Mouse (Mus musculus): ENCODE measurements around the gene Fxyd2.
A peak's percentile ranks its signal among the peaks of the same experiment; 100 is the strongest.

Fxyd2 gene

DNA sequence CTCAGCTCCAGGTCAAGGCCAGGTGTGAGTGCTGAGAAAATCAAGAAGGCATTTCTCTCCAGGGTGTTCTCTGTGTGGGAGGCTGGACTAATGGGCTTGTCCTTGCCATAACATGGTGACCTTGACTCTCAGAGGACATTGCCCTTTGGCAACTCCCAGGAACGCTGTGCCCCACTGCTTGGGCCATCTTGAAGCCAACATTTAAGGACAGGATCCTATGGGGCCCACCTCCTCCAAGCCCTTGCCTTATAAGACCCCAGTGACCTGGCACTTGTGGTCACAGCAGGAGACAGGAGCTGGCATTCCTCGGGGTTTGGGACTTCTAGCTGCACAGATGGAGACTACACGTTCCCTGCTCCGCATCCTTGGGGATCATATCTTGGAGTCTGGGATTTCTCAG lies at the start of gene Fxyd2:
Gene Fxyd2 (plus strand): TSS at position 236 of the 400 bp plus-strand sequence.
- no peak for DNase-seq

DNA sequence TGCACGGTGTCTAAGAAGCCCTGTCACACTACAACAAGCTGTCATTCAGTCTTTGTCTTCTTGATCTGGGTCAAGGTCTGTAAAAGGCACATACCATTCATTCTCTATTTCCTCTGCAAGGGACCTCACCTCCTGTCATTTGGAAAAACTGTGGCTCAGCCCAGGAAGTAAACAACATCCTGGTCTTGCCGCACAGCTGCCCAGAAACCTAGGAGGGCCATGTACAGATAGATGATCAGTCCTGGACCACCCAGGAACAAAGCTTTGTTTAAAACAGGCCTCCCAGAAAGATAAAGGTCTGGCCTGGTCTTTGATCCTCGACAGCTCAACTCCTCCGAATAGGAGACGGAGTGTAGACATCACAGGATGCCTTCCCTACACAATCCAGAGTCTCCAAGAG lies 49.6 kb upstream of the Fxyd2 start:
- DNase-seq: no peak

DNA sequence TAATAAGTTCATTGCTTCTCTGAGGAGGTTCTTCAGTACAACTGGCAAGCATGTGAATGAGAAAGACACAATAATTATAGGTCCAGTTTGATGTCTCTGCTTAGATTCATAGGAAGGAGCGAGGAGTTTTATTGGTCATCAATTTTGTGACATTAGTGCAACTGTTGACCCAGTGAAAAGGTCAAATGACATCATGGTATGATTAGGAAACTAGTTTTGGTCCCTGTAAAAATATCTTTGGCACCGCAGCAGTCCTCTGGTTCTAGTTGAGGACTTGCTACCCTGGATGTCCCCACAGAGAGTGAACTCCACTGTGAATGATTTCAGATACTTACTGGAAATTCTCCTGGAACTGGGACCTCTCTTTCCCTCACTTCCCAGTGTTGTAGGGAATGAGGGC lies 44.3 kb upstream of the Fxyd2 start:
- DNase-seq: no peak

DNA sequence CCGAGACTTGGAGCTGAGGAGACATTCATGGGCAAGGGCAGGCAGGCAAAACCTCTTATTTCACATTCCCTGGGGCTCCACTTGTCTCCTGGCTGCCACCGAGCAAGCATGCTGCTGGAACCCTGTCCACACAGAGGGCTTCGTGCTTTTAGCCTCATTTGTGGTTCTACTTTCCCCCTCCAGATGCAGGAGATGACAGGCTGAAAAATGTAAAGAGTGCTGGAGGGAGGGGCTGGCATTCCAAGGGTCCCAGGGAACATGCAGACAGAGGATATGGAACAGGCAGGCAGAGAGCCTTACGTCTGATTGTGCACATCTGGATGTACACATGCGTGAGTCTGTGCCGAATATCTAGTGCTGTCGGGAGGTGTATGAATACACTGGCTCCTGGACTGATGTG lies 41.1 kb upstream of the Fxyd2 start:
- DNase-seq: no peak

DNA sequence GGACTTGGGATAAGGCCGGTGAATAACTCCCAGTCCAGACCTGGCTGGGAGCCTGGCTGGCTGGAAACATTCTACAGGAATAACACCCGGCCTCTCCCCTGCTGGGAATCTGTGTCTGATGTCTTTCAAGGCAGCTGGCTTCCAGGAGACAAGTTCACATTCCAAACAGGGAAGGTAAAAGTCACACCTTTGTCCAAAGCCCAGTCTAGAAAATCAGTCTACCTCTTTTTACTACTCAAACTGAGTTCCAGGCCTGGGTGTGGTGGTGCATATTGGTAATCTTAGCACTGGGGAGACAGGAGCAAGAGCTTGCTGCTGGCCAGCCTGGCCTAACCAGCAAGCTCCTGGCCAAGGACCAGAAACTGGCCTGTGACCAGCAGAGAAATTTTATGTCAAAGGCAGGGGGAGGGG lies 37.4 kb upstream of the Fxyd2 start:
- DNase-seq: no peak

DNA sequence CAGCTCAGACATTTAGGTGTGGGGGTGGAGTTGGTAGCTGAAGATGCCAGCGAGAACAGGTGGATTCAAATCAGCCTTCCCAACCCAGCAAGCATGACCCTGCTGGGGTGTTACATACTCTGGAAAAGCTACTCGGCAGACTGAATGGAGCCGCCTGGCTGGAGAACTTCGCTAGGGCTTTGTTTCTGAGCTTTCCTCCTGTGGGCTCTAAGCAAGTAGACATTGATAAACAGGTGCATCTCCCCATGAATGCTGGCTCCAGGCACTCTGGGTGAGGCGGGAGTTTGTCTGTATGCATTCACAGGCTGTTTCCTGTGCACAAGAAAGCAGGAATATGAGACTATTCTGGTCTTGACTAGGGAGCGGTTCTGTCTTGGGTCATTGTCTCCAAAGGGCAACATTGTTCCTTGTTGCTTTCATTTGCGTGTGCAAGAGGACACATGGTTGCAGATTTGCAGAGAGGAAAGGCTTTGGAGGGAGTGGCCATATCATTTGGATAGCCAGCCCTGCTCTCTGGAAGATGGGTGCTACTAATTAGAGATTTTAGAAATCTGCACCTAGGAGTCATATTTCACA lies 35.7 kb upstream of the Fxyd2 start:
- no peak for DNase-seq

DNA sequence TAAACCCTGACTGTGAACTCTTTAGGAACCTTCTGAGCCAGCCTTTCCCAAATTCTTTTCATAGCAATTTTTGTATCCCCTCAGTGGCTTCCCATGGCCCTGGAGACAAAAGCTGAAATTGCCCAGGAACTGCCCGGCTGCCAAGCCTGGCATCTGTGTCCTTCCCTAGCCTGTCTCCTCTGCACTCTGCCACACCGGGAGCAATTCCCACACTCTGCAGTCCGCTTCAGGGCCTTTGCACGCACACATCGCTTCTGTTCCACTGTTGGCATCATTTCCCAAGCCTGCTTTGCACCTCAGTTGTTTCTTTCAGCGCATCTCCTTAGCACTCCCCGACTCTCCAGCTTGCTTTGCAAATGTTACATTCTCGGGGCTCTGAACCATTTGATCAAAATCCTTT lies 31.8 kb upstream of the Fxyd2 start:
- no peak for DNase-seq

DNA sequence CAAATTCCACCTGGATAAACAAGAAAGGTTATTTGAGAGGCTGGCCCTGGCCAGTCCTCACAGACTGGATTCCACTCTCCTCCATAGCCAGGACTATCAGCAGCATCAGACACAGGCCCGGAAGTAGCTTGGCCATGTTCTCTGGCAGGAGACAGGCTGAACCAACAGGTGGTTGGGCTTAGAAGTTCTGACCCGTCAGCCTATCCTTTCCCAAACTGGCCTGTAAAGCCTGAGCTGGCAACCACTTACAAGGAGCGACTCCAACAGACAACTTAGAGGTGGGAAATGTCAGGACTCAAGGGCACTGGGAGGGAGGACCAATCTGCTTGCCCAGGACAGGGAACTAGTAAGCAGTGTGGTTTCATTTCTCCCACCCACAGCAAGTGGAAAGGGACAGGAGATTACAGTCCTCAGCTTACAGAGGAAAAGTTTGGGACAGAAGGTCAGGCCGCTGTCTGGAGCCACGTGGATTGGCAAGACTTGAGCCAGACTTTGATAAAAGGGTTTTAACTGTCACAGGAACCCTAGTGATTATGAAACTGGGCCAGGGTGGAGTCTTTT lies 31.0 kb upstream of the Fxyd2 start:
- DNase-seq: no peak

DNA sequence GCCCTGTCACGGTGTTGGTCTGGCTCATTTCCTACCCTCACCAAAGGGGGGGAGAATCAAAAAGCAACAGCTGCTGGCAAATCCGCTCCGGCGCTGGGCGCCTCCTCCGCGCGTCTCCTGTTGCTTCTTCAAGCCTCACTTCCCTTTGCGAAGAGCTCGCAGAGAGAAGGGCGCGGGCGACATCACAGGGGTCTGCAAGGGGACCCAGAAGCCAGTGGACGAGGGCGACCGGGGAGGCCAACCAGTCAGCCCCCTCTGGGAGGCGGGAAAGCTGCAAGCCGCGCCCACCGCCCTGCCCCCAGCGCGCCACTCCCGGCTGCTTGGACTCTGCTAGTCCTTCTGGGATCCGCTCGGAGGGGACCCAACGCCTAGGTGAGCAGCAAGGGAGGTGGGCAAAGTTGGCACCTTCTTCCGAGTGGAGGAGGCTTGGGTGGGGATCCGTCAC lies 29.3 kb upstream of the Fxyd2 start, which contains the start of gene Fxyd6:
Gene Fxyd6 (plus strand): TSS at position 69 of the 445 bp plus-strand sequence.
- peak; percentile 66 for DNase-seq

DNA sequence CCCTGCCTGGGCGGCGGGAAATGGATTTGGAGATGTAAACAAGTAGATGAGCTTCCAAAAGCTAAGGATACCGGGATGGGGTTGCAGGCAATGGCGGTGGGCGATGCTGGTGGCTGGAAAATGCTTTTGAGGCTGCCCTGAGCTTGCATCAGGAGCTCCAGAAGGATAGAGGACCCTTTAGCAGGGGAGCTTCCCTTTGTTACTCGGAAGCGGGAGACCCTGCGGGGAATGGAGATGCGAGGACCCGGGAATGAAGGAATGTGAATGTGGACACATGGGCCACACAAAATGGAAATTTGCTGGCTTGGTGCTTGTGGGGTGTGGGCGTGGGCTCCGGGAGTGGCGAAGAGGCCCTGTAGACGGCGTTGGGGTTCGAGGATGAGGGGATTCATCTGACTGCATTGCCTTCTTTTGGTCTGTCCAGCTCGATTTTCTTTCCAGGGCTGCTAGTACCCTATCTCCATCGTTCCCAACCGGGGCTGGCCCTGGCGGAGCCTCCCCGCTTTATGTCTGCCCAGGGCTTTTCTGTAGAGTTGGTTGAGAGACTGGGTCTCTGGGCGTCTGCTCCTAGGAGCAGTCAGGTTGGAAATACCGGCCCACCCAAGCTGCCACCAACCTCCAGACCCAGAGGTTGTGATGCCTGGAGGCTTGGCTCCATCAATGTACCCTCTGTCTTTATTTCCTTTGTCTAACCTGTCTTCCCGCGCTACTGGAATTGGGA lies 28.7 kb upstream of the Fxyd2 start:
- peak; percentile 34 for DNase-seq

DNA sequence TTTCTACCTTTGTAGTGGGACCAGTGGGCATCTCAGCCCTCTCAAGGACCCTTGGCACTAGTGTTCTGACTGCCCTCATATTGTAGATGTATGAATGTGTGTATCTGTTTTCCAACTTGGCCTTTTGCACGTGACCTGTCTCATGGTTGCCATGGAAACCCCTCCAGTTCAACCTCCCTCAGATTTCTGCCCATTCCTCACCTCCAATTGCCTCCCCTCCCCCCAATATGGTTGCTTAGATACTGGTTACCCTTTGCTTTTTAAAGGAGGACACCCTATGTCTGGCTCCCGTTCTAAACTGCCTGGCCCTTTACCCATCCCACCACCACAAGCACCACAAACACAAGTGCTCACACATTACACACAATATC lies 28.1 kb upstream of the Fxyd2 start:
- DNase-seq: no peak

DNA sequence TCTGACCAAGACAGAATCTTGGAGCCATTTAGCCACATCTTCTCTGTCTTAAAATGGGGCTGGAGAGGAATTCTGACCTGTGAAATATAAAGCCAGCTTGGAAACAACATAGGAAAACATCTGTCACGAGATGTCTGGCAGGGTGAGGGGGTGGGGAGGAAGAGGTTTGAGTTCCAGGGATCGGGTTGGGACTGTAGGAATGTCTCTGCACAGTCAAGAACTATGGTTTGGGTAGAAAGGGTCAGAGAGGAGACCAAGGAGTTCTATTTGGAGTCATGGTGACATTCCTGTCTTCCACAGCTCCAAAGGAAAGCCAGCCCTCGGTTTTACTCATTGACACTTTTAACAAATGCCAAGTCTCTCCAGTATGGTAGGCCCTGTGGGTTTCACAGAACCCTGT lies 25.6 kb upstream of the Fxyd2 start:
- no peak for DNase-seq

DNA sequence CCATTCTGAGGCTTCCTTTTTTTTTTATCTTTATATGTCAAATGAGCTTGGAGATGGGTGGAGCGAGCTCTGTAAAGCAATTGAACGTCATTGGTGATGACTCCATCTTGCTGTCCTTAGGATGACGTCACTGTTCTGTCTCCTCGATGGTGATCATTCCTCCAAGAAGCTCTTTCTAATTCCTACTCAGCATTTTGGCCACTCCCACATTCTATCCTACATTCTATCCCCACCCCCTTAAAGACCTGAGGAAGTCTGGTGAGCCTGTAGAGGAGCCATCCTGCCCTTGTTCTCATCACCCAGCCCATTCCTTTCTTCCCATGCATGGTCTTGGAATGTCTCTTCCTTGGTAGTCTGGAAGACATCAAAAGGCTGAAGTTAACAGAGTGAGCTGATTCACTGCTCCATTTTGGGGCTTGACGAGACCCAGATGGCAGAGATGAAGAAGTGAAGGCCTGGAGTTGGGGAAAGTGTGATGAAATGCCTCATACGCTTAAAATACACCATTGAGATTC lies 24.4 kb upstream of the Fxyd2 start:
- no peak for DNase-seq

DNA sequence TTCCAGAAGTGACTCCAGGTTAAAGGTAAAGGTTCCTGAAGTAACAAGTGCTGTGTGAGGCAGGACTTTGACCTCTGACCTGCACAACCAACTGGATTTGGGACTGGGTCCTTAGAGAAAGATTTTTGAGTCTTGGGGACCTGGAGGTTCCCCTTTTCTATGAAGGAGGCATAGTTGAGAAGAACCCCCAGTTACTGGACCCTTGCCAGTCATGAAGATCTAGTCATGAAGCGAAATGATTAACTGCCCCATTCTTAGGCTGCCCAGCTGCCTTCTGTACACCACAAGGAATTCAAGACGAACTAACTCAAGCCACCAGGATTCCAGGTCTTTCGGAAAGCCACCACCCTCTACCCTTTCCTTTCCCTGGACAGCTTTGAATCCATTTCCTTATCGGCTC lies 23.0 kb upstream of the Fxyd2 start:
- DNase-seq: no peak

DNA sequence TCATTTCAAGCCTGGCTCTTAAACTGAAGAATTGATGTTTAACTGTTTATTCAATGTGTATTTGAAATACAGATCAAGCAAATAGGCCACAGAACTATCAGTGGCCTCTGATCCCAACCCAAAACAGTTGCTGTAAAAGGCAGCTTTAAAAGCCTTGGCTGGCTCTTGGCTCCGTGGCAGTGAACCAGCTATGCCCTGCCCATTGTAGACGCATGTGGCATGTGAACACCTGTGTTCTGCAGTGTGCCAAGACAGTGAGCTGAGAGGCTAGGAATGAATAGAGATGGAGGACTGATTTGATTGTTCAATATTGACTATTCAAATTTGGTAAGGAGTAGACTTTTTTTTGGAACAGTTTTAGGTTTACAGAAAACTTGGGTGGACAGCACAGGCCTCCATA lies 22.6 kb upstream of the Fxyd2 start:
- no peak for DNase-seq

DNA sequence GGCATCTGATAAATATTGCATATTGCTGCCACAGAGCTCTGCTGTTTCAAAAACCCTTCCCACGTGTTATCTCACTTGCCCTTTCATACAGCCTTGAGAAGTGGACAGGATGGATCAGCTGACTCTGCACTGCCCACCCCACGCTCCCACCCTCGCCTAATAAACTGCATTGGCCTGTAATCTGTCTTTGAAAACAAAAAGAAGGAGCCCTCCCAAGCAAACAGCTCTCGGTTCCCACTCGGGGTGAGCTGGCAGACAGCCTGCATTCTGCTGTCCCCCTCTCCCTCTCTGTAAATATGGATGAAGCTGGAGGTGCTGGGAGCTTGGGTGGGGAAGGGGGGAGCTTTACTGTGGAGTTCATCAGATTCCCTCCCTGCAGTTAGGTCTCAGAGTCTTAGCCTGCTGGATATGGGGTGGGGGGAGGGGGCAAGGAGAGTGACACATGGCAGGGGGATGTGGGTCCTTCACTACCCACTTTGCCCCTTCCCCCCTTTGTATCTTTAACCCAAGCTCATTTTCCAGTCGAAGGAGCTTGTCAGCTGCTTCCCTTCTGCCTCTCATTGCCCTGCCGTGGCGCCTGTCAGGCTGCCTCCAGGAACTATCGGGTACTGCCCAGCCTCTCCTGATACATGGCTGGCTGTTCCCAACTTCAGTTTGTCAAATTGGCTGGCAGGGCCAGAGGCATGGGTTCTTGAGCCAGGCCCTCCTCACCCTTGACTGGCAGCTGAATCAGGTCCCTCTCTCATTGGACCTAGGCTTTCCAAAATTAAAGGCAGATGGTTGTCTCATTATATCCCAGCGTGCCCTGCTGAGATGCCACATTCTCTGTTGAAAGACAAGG lies 18.8 kb upstream of the Fxyd2 start:
- no peak for DNase-seq

DNA sequence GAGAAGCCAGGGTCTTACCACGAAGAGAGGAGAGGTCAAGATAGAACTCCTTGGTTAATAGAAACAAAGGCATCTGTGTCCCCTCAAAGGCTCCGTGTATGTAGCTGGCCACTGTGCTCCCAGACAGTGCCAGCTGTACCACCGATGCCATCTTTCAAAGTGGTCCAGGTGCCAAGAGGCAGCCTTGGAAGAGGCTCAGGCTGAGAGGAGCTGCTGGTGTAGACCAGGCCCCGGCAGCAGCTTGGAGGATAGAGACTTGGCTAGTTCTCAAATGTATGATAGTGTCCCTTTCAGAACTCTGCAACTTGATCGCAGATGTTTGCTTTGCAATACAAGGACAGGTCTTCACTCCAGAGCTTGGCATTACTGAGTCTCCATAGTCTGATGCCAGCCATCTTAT lies 17.1 kb upstream of the Fxyd2 start:
- DNase-seq: no peak

DNA sequence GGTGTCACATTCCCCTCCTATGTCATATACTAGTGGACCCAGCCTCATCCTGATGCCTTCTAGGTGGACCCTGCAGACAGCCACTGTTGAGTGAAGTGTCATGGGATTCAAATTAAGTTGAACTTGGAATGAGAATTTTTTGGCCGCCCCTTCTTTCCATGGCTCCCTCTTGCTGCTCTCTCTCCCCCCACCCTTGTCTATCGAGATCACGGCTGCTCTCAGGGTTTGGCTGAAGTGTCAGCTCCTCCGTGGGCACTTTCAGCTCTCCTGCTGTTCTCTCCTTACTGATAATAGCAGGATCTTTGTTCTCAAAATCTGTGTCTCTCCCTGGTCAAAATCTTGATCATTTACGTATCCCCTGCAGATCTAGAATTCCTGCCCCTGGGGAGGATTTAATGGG lies 16.6 kb upstream of the Fxyd2 start:
- no peak for DNase-seq

DNA sequence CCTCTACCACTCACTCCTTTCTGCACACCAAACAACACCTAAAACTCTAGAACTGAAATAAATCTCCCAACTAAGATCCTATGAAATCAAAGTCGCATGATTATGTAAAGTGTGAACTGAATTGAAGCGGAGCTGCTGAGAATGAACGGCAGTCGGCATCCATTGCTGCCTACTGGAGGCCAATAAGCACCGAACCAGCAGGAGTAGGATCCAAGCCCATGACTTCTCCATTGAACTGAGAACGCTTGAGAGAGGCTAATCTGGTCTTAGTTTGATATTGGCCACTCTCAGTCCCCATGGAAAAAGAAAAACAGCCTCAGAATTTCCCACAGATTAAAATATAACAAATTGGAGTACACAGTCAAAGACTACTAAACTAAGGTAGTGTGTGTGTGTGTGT lies 15.6 kb upstream of the Fxyd2 start:
- DNase-seq: no peak

DNA sequence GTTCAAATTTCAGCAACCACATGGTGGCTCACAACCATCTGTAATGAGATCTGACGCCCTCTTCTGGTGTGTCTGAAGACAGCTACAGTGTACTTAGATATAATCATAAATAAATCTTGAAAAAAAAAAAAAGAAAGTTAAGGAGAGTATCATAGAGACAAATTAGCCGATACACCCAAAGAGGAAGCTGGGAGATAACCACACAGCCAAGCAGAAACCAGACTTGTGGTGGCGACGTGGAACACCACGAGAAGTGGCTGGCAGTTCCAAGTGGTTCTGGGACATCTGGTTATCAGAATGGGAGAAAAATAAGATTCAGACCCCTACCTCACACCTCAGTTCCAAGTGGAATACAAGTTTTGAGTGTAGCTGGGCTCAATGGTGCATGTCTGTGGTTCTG lies 12.8 kb upstream of the Fxyd2 start:
- no peak for DNase-seq

DNA sequence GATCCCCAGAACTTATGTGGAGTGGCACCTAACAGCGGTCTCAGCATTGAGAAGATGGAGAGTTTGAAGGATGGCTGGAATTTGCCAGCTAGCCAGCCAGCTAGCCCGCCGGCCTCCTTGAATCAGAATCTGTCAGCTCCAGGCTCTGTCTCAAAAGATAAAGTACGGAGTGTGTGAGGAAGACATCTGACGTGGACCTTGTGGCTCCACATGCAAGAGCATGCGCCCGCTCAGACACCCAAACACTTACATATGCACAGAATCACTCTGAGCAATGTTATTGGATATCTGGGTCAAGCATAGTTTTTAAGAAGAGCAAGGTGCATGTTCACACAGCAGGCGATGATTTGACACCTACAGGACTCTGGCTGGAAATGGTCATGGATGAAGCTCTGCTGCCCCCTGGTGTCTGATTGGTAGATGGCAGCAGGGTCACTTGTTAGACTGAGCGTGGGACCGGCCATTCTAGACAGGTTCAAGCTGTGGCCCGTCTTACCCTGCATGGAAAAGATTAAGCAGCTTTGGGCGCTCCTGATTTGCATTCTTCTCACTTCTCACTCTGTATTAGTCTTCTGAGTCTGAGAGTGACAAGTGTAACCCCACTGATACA lies 11.0 kb upstream of the Fxyd2 start:
- DNase-seq: peak; percentile 77

DNA sequence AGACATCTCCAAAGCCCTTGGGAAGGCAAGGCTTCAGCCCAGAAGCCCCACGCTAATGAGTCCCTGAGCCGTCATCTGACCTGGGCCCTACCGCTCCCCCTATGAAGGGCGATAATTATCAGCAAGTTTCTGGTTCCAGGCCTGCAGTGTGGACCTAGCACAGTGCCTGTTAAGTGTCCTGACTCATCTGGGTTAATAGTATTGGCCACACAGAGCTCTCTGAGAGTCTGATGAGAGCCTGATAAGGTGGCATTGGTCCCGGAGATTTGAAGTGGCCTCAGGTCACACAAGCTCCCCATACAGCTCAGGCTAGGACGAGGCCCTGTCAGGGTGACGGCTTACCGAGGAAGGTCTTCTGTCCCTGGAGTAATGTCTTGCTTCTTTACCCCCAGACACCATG lies 9.9 kb upstream of the Fxyd2 start:
- DNase-seq: no peak

DNA sequence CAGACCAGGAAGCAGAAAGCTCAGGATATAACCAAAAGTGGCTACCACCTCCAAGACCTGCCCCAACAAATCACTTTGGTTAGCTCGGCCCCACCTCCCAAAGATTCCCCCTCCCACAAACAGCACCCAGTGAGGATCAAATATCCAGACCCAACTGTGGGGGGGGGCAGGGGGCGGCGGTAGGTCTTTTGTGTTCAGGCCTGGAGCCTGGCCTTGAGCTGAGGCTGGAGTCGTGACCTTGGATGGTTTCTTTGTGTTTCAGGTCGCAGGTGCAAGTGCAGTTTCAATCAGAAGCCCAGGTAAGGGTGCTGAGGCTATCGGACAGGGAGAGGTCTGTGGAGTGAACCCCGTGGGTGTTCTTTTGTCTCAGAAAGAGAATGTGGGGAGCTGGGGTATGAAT lies 8.2 kb upstream of the Fxyd2 start:
- DNase-seq: no peak
